8 mouse cellular contexts compared by ENCODE assay signal in the genomic region with DNA sequence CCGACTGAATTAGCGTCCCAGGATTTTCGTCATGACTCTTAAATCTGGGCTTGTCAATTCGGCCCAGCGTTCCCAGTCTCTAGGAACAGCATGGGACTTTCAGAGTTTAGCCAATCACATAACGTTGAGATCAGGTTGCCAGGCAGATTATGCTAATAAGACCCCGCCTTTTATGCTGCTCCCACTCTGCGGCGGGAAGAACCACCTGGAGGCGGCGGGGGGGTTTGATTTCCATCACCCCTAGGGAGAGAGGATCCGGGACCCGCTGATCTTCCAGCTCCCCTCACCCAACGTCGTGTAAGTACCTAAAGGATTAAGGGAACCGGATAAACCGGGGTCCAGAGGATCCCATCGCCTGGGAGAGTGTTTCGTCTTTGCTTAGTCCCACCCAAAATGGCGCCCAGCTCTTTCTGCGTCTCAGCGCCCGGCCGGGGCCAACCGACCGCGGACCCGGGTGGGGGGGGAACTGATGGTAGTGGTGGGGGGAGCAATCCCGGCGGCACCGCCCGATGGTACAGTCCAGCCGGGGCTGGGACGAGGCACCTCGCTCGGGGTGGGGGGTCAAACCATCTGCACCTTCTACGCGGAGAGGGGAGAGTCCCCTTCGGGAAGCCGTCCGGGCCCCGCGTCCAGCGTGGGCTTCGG. TPM values are rescaled to one million over a fixed set of nuclear protein-coding genes. Genes with fewer than 3 reads are reported as not detected.
DNase-seq lines count a peak whose midpoint lies in the region; ATAC-seq and TF ChIP-seq lines count a peak whose summit lies in the region.

A gene (plus strand): TSS at position 173 of the 645 bp plus-strand sequence.

- no peaks in the 10 kb centered on the region for H3K27me3 ChIP-seq in Patski
- H3K27me3 ChIP-seq in hindbrain, embryonic 14.5 days (ENCODE audit: control insufficient read depth, insufficient read depth, low read length) = no peaks in the 10 kb centered on the region

- H3K4me2 ChIP-seq in hindbrain, embryonic 14.5 days (replicated peaks) = peak within 1 kb of the TSS; percentile 76

- CTCF ChIA-PET in Patski (lab: Charles Lee) = interaction anchor here (1.2 to 1.4 kb wide), 2 partner anchors 12 to 64 kb away, joined by 3 to 4 read pairs; no protein-coding TSS in a partner anchor

- POLR2A ChIA-PET in Patski (lab: Charles Lee) = interaction anchor here (0.9 to 2.7 kb wide), 2 partner anchors 70 to 77 kb away, joined by 5 to 12 read pairs; a partner anchor contains a TSS

- DNase-seq in Patski (ENCODE audit: low read depth, low spot score) = peak; percentile 97
- DNase-seq in cerebellum, postnatal 14 days = peak; percentile 98
- peak; percentile 88 to 94 for DNase-seq in frontal cortex, postnatal 25 days (ENCODE audit: low spot score in 2 of 2)
- peak; percentile 95 for DNase-seq in hindbrain, embryonic 14.5 days (ENCODE audit: low spot score)
- DNase-seq in layer of hippocampus, postnatal 36 days = peak; percentile 92 to 93
- peak; percentile 96 to 97 for DNase-seq in lung, postnatal 4 days
- peak; percentile 96 for DNase-seq in retina, postnatal 7 days (ENCODE audit: low read depth, low spot score)
- peak; percentile 91 for DNase-seq in urinary bladder, adult 2 months (ENCODE audit: low spot score)

- in situ Hi-C loops in Patski (cut with MboI; ENCODE audit: low pct_unique_long_range_greater_than_20kb) = loop anchor here (5.0 kb wide), 1 partner anchor 63 kb away; no protein-coding TSS in a partner anchor

- WGBS in hindbrain, embryonic 14.5 days = under 1% methylated on average over 44 of the region's 45 CpGs

- no peaks in the 10 kb centered on the region for H3K36me3 ChIP-seq in hindbrain, embryonic 14.5 days (replicated peaks; ENCODE audit: control insufficient read depth, insufficient read depth)

- H3K4me3 ChIP-seq in hindbrain, embryonic 14.5 days (replicated peaks; ENCODE audit: low read length) = peak within 1 kb of the TSS; percentile 74

- H3K27ac ChIP-seq in hindbrain, embryonic 14.5 days = peak within 1 kb of the TSS; percentile 100

- H3K9ac ChIP-seq in hindbrain, embryonic 14.5 days = peak within 1 kb of the TSS; percentile 97

- TF ChIP-seq CTCF in Patski (IDR thresholded peaks at IDR 0.05) = no peak

- peak; percentile 89 for ATAC-seq in Patski
- peak; percentile 94 for ATAC-seq in hindbrain, embryonic 14.5 days (ENCODE audit: low FRiP score)

- no peaks in the 10 kb centered on the region for H3K9me3 ChIP-seq in hindbrain, embryonic 14.5 days (ENCODE audit: control insufficient read depth, low read length)

- peaks cover 16% of the 10 kb centered on the region for H3K4me1 ChIP-seq in hindbrain, embryonic 14.5 days (replicated peaks; ENCODE audit: control insufficient read depth, insufficient read depth, low read length)

RNA-seq across cellular contexts. Expression of the gene that starts here (rescaled TPM):
- polyA plus RNA-seq in Patski (2021) = 9.0 TPM
- 7.9 and 9.7 TPM in 2 replicates for polyA plus RNA-seq in hindbrain, embryonic 14.5 days (2014; fragmentation: Nextera tagmentation; extraction: Ambion mirVana)
- 10 to 100 TPM; 22.6 to 23.4 TPM for total RNA-seq in layer of hippocampus, postnatal 36 days (2021)
- 6.7 and 7.4 TPM in 2 replicates for polyA plus RNA-seq in urinary bladder, adult 2 months (2012; rRNA removed)

Comparison
In these comparisons a context has a peak if more than half of its experiments do, and no peak if none do; other contexts are left out.
1. Peak in every context shown above with its lines: DNase-seq, ATAC-seq, H3K4me3 ChIP-seq and H3K27ac ChIP-seq.